Mouse (Mus musculus) kidney, postnatal 25 days (tissue): ENCODE measurements at regions not wholly inside any gene's neighbourhood (a gene's known extent, or its start where the extent isn't known, plus 50 kb on each side); places are given as distances from the start of the nearest gene placed in this dataset.
"Not testable (repeated sequence)": the region's sequence is repeated elsewhere in the genome, so short reads cannot be mapped to it uniquely, and the experiment has no call there.

Source experiments
- DNase-seq, 2 experiments: peaks; one replicate each; pipeline ENCODE4 v3.0.0; 2021; ENCODE audit warnings: mixed read lengths in 2 of 2

DNA sequence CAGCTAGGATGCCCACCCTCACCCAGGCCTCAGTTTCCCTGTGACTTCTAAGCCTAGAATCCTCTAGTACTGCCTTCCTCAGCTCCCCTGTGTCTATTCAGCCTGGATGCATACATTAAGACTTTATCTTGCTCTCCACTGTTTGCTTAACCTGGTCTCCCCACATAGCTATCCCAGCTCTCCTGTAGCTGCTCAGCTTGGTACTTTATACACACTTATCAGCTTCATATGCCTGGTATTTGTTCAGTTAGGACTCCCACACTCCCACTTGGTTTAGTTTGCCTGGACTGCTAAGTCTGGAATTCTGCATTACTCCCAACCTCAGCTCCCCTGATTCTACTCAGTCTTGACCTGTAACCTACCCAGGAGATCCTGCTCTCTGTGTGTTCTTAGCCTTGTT lies 147.7 kb downstream of the Tmem121 start:
- DNase-seq: no peak

DNA sequence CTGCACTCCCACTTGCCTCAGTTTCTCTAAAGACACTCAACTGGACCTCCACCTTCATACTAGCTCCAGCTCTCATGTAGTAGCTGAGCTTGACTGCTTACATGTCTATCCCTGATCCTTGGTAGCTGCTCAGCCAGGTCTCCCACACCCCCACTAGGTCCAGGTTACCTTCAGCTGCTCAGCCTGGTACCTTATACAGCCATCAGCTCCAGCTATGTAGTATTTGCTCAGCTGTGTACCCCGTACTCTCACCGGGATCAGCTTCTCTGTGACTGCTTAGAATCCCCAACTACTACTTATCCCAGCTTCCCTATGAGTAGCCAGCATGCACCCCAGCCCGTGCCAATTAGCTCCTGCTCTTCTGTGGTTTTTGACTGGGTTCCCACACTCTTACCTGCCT lies 148.1 kb downstream of the Tmem121 start:
- DNase-seq: not testable (repeated sequence)

DNA sequence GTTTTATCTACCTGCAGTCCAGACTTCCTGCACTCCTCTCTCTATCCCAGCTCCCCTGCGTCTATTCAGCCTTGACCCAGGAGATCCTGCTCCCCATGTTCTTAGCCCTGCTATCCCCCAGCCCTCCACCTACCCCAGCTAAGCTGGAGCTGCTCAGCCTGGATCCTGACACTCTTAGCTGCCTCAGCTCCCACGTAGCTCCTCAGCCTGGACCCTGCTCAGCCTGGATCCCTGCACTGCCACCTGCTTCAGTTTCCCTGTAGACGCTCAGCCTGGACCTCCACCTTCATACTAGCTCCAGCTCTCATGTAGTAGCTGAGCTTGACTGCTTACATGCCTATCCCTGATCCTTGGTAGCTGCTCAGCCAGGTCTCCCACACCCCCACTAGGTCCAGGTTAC lies 151.5 kb downstream of the Tmem121 start:
- no peak for DNase-seq

DNA sequence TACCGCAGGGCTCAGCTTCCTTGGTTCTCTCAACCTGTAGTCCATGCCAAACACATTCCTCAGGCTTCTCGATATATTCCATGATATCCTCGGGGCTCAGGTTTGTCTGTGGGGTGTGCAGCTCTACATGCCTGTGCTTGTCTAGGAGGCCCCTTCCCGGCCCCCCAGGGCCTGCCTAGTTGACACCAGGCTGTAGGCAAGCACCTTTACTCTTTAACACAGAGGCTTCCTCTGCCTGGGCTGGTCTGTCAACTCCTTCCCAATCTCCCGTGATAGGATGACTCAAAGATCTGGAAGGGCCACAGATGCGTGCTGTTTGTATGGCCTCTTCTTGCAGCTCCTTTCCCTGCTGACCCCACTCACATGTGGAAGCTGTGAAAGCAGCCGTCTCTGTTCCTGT lies 150.4 kb upstream of the Adam6b start:
- DNase-seq: no peak

GRCm38 (mm10) chr12:113341046-113341445 lies 148.3 kb upstream of the Adam6b start:
- DNase-seq: no peak

DNA sequence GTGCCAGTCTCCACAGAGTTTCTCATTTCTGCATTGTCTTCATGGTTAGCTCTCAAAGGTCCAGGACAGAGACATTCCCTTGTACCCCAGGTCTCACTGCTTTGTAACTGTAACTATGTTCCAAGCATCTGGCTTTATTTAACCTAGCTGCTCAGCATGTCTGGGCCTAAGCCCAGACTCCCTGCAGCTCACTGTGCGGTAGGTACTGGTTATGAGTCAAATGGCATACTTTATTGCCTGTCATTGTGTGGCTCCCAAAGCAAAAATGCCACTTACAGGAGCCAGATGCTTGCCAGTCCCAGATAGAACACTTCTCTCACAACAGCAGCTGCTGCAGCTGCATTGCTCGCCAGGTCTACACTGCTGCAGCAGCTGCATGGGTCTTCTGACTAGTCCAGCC lies 134.2 kb upstream of the Adam6b start:
- DNase-seq: no peak

GRCm38 (mm10) chr12:113358077-113358476 lies 131.2 kb upstream of the Adam6b start:
- DNase-seq: no peak

DNA sequence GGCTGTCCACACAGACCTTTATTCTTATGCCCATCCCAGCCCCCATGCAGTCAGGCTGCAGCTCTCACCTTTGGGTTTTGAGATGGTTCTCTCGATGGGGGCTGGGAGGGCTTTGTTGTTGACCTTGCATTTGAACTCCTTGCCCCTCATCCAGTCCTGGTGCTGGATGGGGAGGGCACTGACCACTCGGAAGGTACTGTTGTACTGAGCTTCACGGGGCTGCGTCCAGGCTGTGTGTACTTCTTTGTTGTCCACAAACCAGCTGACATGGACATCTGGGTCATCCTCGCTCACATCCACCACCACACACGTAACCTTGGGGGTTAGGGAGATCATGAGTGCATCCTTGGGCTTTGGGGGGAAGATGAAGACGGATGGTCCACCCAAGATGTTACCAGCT lies 129.3 kb upstream of the Adam6b start:
- DNase-seq: no peak

GRCm38 (mm10) chr12:113362409-113363038 lies 126.8 kb upstream of the Adam6b start:
- no peak for DNase-seq

DNA sequence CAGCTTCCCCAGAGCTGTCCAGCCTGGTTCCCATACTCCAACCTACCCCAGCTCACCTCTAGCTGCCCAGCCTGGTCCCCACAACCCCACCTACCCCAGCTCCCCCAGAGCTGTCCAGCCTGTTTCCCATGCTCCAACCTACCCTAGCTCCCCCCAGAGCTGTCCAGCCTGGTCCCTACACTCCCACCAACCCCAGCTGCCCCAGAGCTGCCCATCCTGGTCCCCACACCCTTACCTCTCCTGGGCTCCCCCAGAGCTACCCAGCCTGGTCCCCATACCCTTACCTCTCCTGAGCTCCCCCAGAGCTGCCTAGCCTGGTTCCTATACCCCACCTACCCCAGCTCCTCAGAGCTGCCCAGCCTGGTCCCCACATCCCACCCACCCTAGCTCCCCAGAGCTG lies 125.3 kb upstream of the Adam6b start:
- no peak for DNase-seq

DNA sequence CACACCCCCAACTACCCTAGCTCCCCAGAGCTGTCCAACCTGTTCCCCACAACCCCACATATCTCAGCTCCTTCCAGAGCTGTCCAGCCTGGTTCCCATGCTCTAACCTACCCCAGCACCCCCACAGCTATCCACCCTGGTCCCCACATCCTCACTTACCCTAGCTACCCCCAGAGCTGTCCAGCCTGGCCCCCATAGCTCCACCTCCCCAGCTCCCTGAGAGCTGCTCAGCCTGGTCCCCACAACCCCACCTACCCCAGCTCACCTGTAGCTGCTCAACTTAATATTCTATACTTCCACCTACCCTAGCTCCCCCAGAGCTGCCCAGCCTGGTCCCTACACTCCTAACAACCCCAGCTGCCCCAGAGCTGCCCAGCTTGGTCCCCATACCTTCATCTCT lies 124.9 kb upstream of the Adam6b start:
- DNase-seq: no peak

GRCm38 (mm10) chr12:113365783-113366182 lies 123.5 kb upstream of the Adam6b start:
- DNase-seq: no peak

- DNase-seq: no peak
These were observed 122.9 kb upstream of the Adam6b start for GRCm38 (mm10) chr12:113366394-113366793.

DNA sequence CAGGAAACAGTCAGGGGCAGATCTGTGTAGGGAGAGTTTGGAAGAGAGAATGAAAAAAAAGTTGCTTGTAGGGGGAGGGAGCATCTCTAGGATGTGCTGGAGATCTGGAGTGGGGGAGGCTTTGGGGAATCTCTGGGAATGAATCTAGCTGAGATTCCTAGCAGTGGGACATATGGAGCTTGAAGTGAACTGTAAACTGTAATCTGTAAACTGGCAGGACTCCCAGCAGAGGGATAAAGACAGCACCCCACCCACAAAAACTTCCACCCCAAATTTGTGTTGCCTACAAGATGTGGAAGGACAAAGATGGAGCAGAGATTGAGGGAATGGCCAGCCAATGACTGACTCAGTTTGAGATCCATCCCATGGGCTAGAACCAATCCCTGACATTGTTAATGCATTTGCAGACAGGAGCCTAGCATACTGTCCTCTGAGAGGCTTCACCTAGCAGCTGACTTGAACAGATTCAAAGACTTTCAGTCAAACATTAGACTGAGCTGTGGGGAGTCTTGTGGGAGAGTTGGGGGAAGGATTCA lies 87.7 kb upstream of the Adam6b start:
- no peak for DNase-seq

GRCm38 (mm10) chr12:113402823-113403222 lies 86.5 kb upstream of the Adam6b start:
- DNase-seq: no peak

GRCm38 (mm10) chr12:113411113-113411512 lies 78.2 kb upstream of the Adam6b start:
- no peak for DNase-seq

DNA sequence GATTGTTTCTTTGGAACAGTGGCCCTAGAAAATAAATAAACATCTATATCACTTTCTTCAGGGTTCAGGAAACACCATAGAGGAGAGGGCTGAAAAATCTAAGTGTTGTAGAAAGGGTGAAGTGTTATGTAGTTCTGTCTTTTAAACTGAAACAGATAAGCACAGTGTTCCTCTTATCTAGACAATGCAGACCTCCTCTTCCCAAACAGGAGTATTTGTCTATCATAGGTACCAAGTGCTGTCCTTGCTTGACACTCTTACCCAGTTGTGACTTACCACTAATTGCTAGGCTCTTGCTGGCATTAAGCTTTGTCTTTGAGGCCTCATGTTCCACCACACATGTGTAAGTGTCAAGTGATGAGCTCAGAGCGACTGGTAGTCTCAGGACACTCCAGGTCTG lies 75.3 kb upstream of the Adam6b start:
- no peak for DNase-seq

GRCm38 (mm10) chr12:113417521-113417920 lies 71.8 kb upstream of the Adam6b start:
- no peak for DNase-seq

DNA sequence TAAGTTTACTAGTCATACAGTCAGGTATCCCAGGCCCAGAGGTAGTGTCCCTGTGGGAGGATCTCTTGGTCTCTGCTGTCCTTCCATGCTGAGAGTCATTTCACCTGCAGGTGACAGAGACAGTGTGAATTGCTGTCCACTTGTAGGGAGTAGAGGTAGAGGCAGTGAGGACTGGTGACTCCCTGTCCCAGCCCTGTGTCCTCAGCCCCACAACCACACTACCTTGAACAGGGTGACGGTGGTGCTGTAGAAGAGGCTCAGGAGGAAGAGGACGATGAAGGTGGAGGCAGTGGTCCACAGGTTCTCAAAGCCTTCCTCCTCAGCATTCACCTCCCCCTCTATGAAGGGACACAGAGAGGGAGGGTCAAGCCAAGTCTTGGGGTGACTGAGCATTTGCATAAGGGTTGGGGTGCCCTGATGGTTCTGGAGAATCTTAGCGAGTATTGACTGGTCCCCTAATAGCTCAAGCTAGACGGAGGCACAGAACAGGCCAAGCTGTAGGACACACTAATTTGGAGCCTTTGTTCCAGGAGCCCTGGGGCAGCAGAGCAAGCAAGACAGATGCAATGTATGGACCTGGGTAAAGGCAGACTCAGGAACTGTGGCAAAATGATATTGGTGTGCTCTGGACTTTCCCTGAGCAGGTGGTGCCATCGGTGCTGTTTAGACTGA lies 70.4 kb upstream of the Adam6b start:
- no peak for DNase-seq

DNA sequence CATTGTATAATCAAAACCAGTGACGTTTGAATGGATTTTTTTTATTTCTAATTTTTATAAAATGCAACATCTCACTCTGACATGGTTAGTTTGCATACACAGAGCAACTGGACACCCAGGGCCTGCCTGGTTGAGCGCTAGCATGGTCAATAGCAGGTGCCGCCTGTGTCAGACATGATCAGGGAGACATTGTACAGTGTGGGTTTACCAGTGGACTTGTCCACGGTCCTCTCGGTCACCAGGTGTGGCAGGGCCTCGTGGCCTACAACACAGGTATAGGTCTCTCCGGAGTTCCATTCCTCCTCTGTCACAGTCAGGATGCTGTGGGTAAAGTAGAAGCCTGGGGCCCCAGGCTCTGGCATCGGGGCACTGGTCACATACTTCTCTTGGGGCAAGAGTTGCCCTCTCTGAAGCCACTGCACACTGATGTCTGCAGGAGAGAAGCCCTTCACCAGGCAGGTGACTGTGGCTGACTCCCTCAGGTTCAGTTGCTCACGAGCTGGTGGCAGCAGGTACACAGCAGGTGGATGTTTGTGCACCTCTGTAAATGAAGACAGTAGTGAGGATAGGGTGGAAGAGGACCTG lies 68.5 kb upstream of the Adam6b start:
- no peak for DNase-seq

- no peak for DNase-seq
These were observed 67.4 kb upstream of the Adam6b start for GRCm38 (mm10) chr12:113421716-113422595.

GRCm38 (mm10) chr12:113422736-113423254 lies 66.5 kb upstream of the Adam6b start:
- no peak for DNase-seq
